Mouse (Mus musculus): Measurements from ENCODE around the gene Cytip. TPM values are rescaled to one million over a fixed set of nuclear protein-coding genes. Genes with fewer than 3 reads are reported as not detected.
A peak's percentile ranks its signal among the peaks of the same experiment; 100 is the strongest.

Cytip gene
- polyA plus RNA-seq, 1 experiment from 2014 or later, result 1.9 TPM

DNA sequence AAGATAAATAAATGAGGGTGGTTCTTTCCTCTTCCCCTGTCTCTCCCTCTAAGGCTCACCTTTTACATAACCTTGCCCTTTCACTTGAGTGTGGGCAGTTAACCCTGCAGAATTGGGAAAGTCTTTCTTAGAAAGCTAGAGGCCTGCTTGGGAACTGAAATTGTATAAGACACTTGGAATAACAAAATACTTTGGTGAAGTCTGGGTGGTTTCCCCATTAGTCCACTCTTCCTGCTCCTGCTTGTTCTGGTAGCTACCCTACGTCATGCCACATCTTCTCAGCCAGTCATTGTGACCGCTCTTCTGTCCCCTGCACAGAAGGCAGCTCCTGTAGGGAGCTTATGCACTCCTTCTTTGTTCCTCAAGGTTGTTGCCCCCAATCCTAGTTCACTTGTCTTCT is 26.2 kb downstream of the Cytip start:
- ATAC-seq (replicated peaks; ENCODE audit: low FRiP score) (no peak), DNase-seq (ENCODE audit: low spot score) (no peak)
- H3K9ac ChIP-seq (ENCODE audit: low read depth, low read length), result no peak overlapping the region
- H3K4me3 ChIP-seq (ENCODE audit: low read depth, low read length), result no peak overlapping the region
- no peak overlapping the region for H3K27ac ChIP-seq (ENCODE audit: low read depth, low read length)
- H3K4me1 ChIP-seq (replicated peaks; ENCODE audit: control insufficient read depth, insufficient read depth, low read length), result no peaks in the 10 kb centered on the region
- H3K9me3 ChIP-seq (ENCODE audit: control insufficient read depth, low read length), result no peaks in the 10 kb centered on the region
- WGBS, result 84% methylated on average over 2 of the region's 2 CpGs
- no peaks in the 10 kb centered on the region for H3K36me3 ChIP-seq (ENCODE audit: control insufficient read depth, insufficient read depth, low read length)
- H3K4me2 ChIP-seq, result no peak overlapping the region
- no peaks in the 10 kb centered on the region for H3K27me3 ChIP-seq (replicated peaks; ENCODE audit: control insufficient read depth, insufficient read depth, low read length)

DNA sequence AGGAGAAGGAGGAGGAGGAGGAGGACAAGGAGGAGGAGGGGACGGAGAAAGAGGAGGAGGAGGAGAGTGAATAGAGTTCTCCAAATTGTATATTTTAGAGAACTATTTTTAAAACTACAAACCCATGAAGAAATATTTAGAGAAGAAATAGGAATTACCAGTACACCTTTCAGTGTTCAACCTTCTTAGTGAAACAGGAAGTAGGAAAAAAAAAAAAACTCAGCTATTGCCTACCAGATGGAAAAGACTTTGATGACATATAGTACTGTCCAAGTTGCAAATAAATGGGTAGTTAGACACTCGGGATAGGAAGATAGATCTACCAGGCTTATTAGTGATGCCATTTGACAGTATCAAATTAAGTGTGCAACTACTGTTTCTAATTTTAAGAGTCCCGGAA is 27.7 kb downstream of the Cytip start:
- 70% methylated on average over 3 of the region's 3 CpGs for WGBS
- H3K4me2 ChIP-seq, result no peak overlapping the region
- no peak overlapping the region for H3K9ac ChIP-seq (ENCODE audit: low read depth, low read length)
- no peak for DNase-seq (ENCODE audit: low spot score)
- H3K4me3 ChIP-seq (ENCODE audit: low read depth, low read length), result no peak overlapping the region
- no peak overlapping the region for H3K27ac ChIP-seq (ENCODE audit: low read depth, low read length)
- no peak for ATAC-seq (replicated peaks; ENCODE audit: low FRiP score)
- H3K9me3 ChIP-seq (ENCODE audit: control insufficient read depth, low read length), result no peaks in the 10 kb centered on the region
- H3K4me1 ChIP-seq (replicated peaks; ENCODE audit: control insufficient read depth, insufficient read depth, low read length), result no peaks in the 10 kb centered on the region
- no peaks in the 10 kb centered on the region for H3K36me3 ChIP-seq (ENCODE audit: control insufficient read depth, insufficient read depth, low read length)
- no peaks in the 10 kb centered on the region for H3K27me3 ChIP-seq (replicated peaks; ENCODE audit: control insufficient read depth, insufficient read depth, low read length)

DNA sequence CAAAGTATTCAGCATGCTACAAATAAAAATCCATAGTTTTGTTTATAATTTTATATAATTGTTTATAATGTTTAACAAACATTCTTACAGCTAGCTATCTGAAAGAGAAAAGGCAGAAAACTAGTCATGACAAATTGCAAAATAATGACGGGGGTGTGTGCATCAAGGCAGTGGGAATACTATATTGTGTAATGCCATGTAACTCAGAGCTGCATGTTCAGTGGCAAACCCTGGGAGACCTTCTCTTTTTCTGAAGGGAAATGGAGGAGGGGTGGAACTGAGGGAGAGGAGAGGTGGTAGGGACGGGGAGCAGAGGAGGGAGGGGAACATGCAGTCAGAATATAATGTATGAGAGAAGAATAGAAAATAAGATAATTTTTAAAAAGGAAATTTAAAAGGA is 28.6 kb downstream of the Cytip start:
- H3K4me1 ChIP-seq (replicated peaks; ENCODE audit: control insufficient read depth, insufficient read depth, low read length), result no peaks in the 10 kb centered on the region
- H3K27ac ChIP-seq (ENCODE audit: low read depth, low read length), result no peak overlapping the region
- H3K9me3 ChIP-seq (ENCODE audit: control insufficient read depth, low read length), result no peaks in the 10 kb centered on the region
- no peak overlapping the region for H3K4me3 ChIP-seq (ENCODE audit: low read depth, low read length)
- DNase-seq (ENCODE audit: low spot score) (no peak), ATAC-seq (replicated peaks; ENCODE audit: low FRiP score) (no peak)
- H3K4me2 ChIP-seq, result no peak overlapping the region
- no peaks in the 10 kb centered on the region for H3K27me3 ChIP-seq (replicated peaks; ENCODE audit: control insufficient read depth, insufficient read depth, low read length)
- WGBS, result 61% methylated on average over 2 of the region's 2 CpGs
- no peaks in the 10 kb centered on the region for H3K36me3 ChIP-seq (ENCODE audit: control insufficient read depth, insufficient read depth, low read length)
- H3K9ac ChIP-seq (ENCODE audit: low read depth, low read length), result no peak overlapping the region

GRCm38 (mm10) chr2:58163457-58164181 is 31.7 kb downstream of the Cytip start:
- Histone ChIP-seq H3K27ac (ENCODE audit: low read depth, low read length) (no peak overlapping the region), H3K9ac (ENCODE audit: low read depth, low read length) (no peak overlapping the region), H3K4me1 (replicated peaks; ENCODE audit: control insufficient read depth, insufficient read depth, low read length) (no peaks in the 10 kb centered on the region), H3K27me3 (replicated peaks; ENCODE audit: control insufficient read depth, insufficient read depth, low read length) (no peaks in the 10 kb centered on the region), H3K9me3 (ENCODE audit: control insufficient read depth, low read length) (no peaks in the 10 kb centered on the region), H3K4me3 (ENCODE audit: low read depth, low read length) (no peak overlapping the region), H3K4me2 (no peak overlapping the region), H3K36me3 (ENCODE audit: control insufficient read depth, insufficient read depth, low read length) (no peaks in the 10 kb centered on the region)
- DNase-seq (ENCODE audit: low spot score) (no peak), ATAC-seq (replicated peaks; ENCODE audit: low FRiP score) (no peak)
- WGBS, result 45% methylated on average over 1 of the region's 1 CpGs

DNA sequence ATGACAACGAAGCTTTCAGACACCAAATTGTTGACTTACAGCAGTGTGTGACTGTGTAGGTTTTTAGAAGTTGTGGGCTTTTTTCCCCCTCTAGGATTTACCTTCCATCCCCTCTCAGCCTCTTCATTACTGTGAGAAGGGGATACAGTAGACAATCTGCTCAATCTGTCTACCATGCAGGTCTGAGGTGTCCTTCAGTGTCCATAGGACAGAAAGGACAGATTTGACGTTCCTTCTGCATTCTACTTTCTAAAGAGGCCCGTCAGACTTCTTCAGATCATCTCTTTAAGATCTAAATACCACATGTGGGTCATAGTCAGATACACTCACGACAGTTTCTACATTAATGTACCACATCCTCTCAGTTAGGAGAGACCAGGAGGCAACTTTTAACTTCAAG is 33.5 kb downstream of the Cytip start:
- DNase-seq (ENCODE audit: low spot score) (no peak), ATAC-seq (replicated peaks; ENCODE audit: low FRiP score) (no peak)
- Histone ChIP-seq H3K4me3 (ENCODE audit: low read depth, low read length) (no peak overlapping the region), H3K27me3 (replicated peaks; ENCODE audit: control insufficient read depth, insufficient read depth, low read length) (no peaks in the 10 kb centered on the region), H3K9ac (ENCODE audit: low read depth, low read length) (no peak overlapping the region), H3K9me3 (ENCODE audit: control insufficient read depth, low read length) (no peaks in the 10 kb centered on the region), H3K4me2 (no peak overlapping the region), H3K4me1 (replicated peaks; ENCODE audit: control insufficient read depth, insufficient read depth, low read length) (no peaks in the 10 kb centered on the region), H3K36me3 (ENCODE audit: control insufficient read depth, insufficient read depth, low read length) (no peaks in the 10 kb centered on the region), H3K27ac (ENCODE audit: low read depth, low read length) (no peak overlapping the region)
- WGBS, result 78% methylated on average over 4 of the region's 4 CpGs

DNA sequence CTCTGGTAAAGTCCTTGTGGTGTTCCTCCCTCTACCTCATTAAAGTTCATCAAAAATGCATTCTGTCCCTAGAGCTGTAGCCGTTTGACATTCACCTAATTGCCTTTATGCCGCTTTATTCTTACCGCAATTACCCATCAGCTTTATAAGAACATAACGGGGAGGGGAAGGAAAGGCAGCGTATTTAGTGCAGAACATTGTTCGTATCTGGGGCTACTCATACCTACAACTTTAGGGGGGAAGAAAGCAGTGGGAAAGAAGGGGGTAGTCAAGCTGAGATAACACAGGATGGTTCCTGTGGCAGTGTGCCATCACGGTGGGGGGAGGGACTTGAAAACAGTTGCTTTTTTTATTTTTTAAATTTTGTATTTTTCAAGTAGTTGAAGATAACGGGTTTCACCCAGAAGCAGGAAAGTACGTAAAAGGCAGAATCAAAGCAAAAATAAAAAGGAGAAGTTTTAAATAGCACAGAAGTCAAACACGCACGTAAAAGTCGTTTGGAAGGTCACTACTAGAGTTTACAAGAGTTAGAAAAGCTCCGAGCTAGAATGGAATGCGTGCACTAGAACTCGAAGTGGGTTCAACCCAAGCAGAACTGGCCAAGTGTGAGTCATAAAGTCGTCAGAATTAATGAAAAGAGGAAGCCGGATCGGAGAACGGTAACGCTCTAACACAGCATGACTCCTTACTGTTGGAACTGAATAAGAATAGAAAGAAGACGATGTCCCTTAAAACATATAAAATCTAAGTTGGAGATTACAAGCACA is 34.6 kb downstream of the Cytip start:
- Histone ChIP-seq H3K9me3 (ENCODE audit: control insufficient read depth, low read length) (no peaks in the 10 kb centered on the region), H3K27ac (ENCODE audit: low read depth, low read length) (no peak overlapping the region), H3K27me3 (replicated peaks; ENCODE audit: control insufficient read depth, insufficient read depth, low read length) (no peaks in the 10 kb centered on the region), H3K4me2 (peak overlapping the region; percentile 55), H3K4me1 (replicated peaks; ENCODE audit: control insufficient read depth, insufficient read depth, low read length) (no peaks in the 10 kb centered on the region), H3K36me3 (ENCODE audit: control insufficient read depth, insufficient read depth, low read length) (no peaks in the 10 kb centered on the region), H3K4me3 (ENCODE audit: low read depth, low read length) (no peak overlapping the region), H3K9ac (ENCODE audit: low read depth, low read length) (no peak overlapping the region)
- 57% methylated on average over 21 of the region's 21 CpGs for WGBS
- ATAC-seq (replicated peaks; ENCODE audit: low FRiP score), result no peak
- no peak for DNase-seq (ENCODE audit: low spot score)

DNA sequence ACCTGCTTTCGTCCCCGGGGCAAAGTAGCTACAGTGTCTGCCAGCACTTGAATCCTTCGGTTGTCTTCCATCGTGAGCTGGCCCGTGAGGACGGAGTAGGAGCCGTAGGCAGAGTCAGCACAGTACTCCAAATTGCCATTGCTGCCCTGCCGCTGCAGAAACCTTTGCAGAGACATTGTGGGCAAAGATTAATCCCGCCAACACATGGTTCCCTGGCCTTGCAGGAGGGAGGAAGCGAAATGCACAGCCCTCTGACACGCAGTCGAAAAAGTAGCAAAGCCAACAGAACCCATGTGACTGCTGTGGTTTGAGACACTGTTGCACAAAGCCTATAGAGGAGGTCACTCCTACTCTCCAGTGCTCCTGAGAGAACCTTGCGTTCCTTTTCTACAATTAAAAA is 35.5 kb downstream of the Cytip start:
- Histone ChIP-seq H3K27me3 (replicated peaks; ENCODE audit: control insufficient read depth, insufficient read depth, low read length) (no peaks in the 10 kb centered on the region), H3K9ac (ENCODE audit: low read depth, low read length) (no peak overlapping the region), H3K9me3 (ENCODE audit: control insufficient read depth, low read length) (no peaks in the 10 kb centered on the region), H3K36me3 (ENCODE audit: control insufficient read depth, insufficient read depth, low read length) (no peaks in the 10 kb centered on the region), H3K4me3 (ENCODE audit: low read depth, low read length) (peak overlapping the region; percentile 28), H3K4me1 (replicated peaks; ENCODE audit: control insufficient read depth, insufficient read depth, low read length) (no peaks in the 10 kb centered on the region), H3K27ac (ENCODE audit: low read depth, low read length) (no peak overlapping the region), H3K4me2 (peak overlapping the region; percentile 55)
- no peak for DNase-seq (ENCODE audit: low spot score)
- no peak for ATAC-seq (replicated peaks; ENCODE audit: low FRiP score)
- WGBS, result 62% methylated on average over 13 of the region's 13 CpGs

DNA sequence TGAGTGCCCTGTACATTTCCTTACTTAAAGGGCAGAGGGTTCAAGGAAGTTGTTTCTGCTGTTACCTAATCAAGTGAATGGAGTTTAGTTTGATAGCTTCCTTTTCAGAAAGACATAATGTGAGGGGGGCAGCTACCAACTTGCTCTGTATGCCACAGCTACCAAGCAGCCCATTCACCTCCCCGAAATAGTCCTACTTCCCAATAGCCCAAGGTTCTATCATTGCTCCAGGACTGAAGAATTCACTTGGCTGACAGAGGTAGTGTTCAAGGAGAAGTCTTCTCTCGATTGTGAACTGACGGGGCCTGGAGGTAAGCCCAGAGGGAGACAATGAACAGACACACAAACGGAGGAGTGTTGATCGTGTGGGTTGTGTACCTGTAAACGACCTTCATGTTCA is 36.2 kb downstream of the Cytip start:
- H3K36me3 ChIP-seq (ENCODE audit: control insufficient read depth, insufficient read depth, low read length), result no peaks in the 10 kb centered on the region
- peak overlapping the region; percentile 10; the same call in 1 of the 2 replicates for H3K4me3 ChIP-seq (ENCODE audit: low read depth, low read length)
- ATAC-seq (replicated peaks; ENCODE audit: low FRiP score), result no peak
- peak overlapping the region; percentile 12; the same call in 1 of the 2 replicates for H3K4me2 ChIP-seq
- no peak overlapping the region for H3K27ac ChIP-seq (ENCODE audit: low read depth, low read length)
- no peak overlapping the region for H3K9ac ChIP-seq (ENCODE audit: low read depth, low read length)
- no peaks in the 10 kb centered on the region for H3K4me1 ChIP-seq (replicated peaks; ENCODE audit: control insufficient read depth, insufficient read depth, low read length)
- 67% methylated on average over 6 of the region's 6 CpGs for WGBS
- H3K9me3 ChIP-seq (ENCODE audit: control insufficient read depth, low read length), result no peaks in the 10 kb centered on the region
- H3K27me3 ChIP-seq (replicated peaks; ENCODE audit: control insufficient read depth, insufficient read depth, low read length), result no peaks in the 10 kb centered on the region
- no peak for DNase-seq (ENCODE audit: low spot score)

DNA sequence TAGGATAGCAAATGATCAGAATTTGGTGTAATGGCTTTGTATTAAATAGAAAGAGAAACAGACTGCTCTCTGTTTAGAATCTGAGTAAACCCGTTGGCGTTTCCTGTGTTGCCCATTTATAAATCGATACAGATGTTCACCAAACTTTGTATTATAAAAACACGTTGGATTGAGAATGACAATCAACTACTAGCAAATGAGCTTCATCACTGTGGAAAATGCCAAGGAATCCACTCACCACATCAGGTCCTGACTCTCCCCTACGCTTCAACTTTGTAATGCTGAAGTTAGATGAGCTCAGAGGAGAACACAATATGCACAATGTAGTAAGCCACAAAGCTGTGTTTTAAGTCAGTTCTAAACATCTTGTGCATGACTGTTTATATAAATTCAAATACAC is 36.8 kb downstream of the Cytip start:
- H3K27ac ChIP-seq (ENCODE audit: low read depth, low read length), result no peak overlapping the region
- H3K36me3 ChIP-seq (ENCODE audit: control insufficient read depth, insufficient read depth, low read length), result no peaks in the 10 kb centered on the region
- no peaks in the 10 kb centered on the region for H3K9me3 ChIP-seq (ENCODE audit: control insufficient read depth, low read length)
- no peak overlapping the region for H3K4me2 ChIP-seq
- no peak overlapping the region for H3K9ac ChIP-seq (ENCODE audit: low read depth, low read length)
- H3K4me3 ChIP-seq (ENCODE audit: low read depth, low read length), result no peak overlapping the region
- DNase-seq (ENCODE audit: low spot score) (no peak), ATAC-seq (replicated peaks; ENCODE audit: low FRiP score) (no peak)
- no peaks in the 10 kb centered on the region for H3K4me1 ChIP-seq (replicated peaks; ENCODE audit: control insufficient read depth, insufficient read depth, low read length)
- WGBS, result 88% methylated on average over 5 of the region's 5 CpGs
- H3K27me3 ChIP-seq (replicated peaks; ENCODE audit: control insufficient read depth, insufficient read depth, low read length), result no peaks in the 10 kb centered on the region
